Mouse (Mus musculus) cerebellum, adult 2 months (tissue): ENCODE measurements around the gene Tbc1d22a.

ENCODE experiments used
- CTCF ChIP-seq: fragments of 200-500 bp; IDR thresholded peaks from 2 replicates; pipeline ENCODE4 v1.5.1; 2011; ENCODE audit warnings: low read depth, mild to moderate bottlenecking, control low read depth, low read length, moderate library complexity, borderline replicate concordance; ENCODE audit not compliant: insufficient read depth
- POLR2A ChIP-seq: fragments of 200-500 bp; IDR thresholded peaks from 2 replicates; pipeline ENCODE4 v1.6.1; 2011; ENCODE audit warnings: low read length, control low read depth, borderline replicate concordance; ENCODE audit not compliant: insufficient read depth

- TF ChIP-seq CTCF (no peak), POLR2A (no peak)
Measured at GRCm38 (mm10) chr15:86199482-86199881, 14.8 kb upstream of the Tbc1d22a start.
